Mouse (Mus musculus) liver, embryonic 14.5 days (tissue): ENCODE measurements around the gene Lsr.
"Not testable (repeated sequence)": the region's sequence is repeated elsewhere in the genome, so short reads cannot be mapped to it uniquely, and the experiment has no call there.

Source experiments
- CTCF ChIP-seq: IDR thresholded peaks from 2 replicates; pipeline ENCODE4 v1.5.1; 2016; ENCODE audit warnings: antibody characterized with exemption, low read depth, control low read depth
- EP300 ChIP-seq: IDR thresholded peaks from 2 replicates; pipeline ENCODE4 v1.6.1; 2016; ENCODE audit warnings: antibody characterized with exemption, low read depth

DNA sequence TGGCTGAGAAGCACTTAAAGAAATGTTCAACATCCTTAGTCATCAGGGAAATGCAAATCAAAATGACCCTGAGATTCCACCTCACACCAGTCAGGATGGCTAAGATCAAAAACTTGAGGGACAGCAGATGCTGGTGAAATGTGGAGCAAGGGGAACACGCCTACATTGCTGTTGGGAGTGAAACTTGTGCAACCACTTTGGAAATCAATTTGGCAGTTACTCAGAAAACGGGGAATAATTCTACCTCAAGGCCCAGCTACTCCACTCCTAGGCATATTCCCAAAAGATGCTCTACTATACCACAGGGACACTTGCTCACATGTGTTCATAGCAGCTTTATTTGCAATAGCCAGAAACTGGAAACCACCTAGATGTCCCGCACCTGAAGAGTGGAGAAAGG, 23.4 kb downstream of the Lsr start:
- not testable (repeated sequence) for TF ChIP-seq CTCF, EP300
